Mouse (Mus musculus) small intestine, adult 2 months (tissue): ENCODE measurements around the gene Ppp1r12a. TPM values are rescaled to one million over a fixed set of nuclear protein-coding genes. Genes with fewer than 3 reads are reported as not detected.

Experiments
- H3K27ac ChIP-seq: fragments of 200-500 bp; 2 replicates; pipeline ENCODE4 v1.5.1; 2012; ENCODE audit warnings: low read depth, low read length, control low read depth, inconsistent platforms; ENCODE audit not compliant: insufficient read depth
- H3K27me3 ChIP-seq: fragments of 200-500 bp; 2 replicates; pipeline ENCODE4 v1.6.1; 2012; ENCODE audit warnings: mild to moderate bottlenecking, moderate library complexity, low read length, inconsistent platforms; ENCODE audit not compliant: control insufficient read depth, insufficient read depth
- H3K36me3 ChIP-seq: fragments of 200-500 bp; 2 replicates; pipeline ENCODE4 v1.6.1; 2012; ENCODE audit warnings: mild to moderate bottlenecking, low read length, control low read depth, inconsistent platforms; ENCODE audit not compliant: control insufficient read depth, insufficient read depth
- H3K4me1 ChIP-seq: fragments of 200-500 bp; 2 replicates; pipeline ENCODE4 v1.6.1; 2012; ENCODE audit warnings: low read length, inconsistent platforms, mixed read lengths; ENCODE audit not compliant: control insufficient read depth, insufficient read depth, insufficient read length
- H3K4me3 ChIP-seq: fragments of 200-500 bp; 2 replicates; pipeline ENCODE4 v1.5.1; 2012; ENCODE audit warnings: low read depth, mild to moderate bottlenecking, control low read depth, inconsistent platforms, low read length, moderate library complexity
- CTCF ChIP-seq: fragments of 200-500 bp; IDR thresholded peaks from 2 replicates; pipeline ENCODE4 v1.5.1; 2012; ENCODE audit warnings: low read depth, mild to moderate bottlenecking, control low read depth, inconsistent platforms, low read length, moderate library complexity, mixed read lengths; ENCODE audit not compliant: insufficient replicate concordance, insufficient read length; ENCODE audit errors: extremely low read depth
- POLR2A ChIP-seq: fragments of 200-500 bp; IDR thresholded peaks from 2 replicates; pipeline ENCODE4 v1.6.1; 2012; ENCODE audit warnings: low read depth, mild to moderate bottlenecking, control low read depth, inconsistent platforms, low read length, moderate library complexity
- WGBS: fragments of 180-500 bp; shearing (Covaris S2); methylation state at CpG from one replicate; pipeline ENCODE4 v1.1.7; 2018; 5-methylcytosine and 5-hydroxymethylcytosine counted together
- polyA plus RNA-seq: library from polyadenylated mRNA; depleted of rRNA; stranded (reverse); fragments of >200 nt; gene quantifications from 2 replicates; pipeline ENCODE4 v1.2.3, GENCODE M21; 2012

Gene Ppp1r12a
- polyA plus RNA-seq, 1 experiment = 16.0 TPM

DNA sequence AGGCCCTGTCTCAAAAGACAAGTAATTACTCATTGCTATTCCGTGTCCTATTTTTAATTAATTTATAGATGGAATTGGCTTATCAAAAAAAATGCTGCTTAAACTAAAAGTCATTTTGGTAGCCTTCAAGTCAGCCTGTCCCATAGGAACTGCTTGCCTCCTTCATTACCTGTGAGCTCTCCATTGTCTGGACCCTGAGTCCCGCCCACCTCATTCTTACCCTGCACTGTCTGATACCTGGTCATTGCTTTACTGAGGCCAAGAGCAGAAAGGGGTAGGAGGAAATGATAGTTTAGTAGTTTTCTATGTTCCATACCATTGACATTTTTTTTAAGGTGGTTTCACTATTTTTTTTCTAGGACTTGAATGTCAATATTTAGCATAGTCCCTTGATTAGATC lies 121.4 kb downstream of the Ppp1r12a start:
- Histone ChIP-seq H3K4me3 (no peak overlapping the region), H3K36me3 (peaks cover 16% of the 10 kb centered on the region), H3K4me1 (no peaks in the 10 kb centered on the region), H3K27ac (no peak overlapping the region), H3K27me3 (no peaks in the 10 kb centered on the region)
- no peak for TF ChIP-seq CTCF
- TF ChIP-seq POLR2A = no peak
- WGBS = 85% methylated on average over 2 of the region's 2 CpGs

DNA sequence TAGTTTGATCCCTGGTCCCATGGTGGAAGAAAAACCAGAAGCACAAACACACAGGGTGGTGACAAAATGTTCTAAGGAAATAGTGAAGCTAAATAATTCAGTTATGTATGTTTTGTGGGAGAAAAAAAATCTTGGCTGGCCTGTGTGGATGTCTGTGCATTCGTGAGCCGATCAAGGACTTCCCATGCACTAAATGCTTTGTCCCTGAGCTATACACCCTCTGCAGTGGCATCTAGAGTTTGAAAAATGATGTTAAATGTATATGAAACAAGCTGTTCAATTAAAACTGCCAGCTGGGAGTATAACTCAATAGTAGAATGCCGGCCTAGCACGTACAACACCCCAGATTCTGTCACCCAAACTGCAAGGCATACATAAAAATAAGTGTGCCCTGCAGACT lies 121.8 kb downstream of the Ppp1r12a start:
- Histone ChIP-seq H3K4me3 (no peak overlapping the region), H3K27me3 (no peaks in the 10 kb centered on the region), H3K4me1 (no peaks in the 10 kb centered on the region), H3K36me3 (peaks cover 16% of the 10 kb centered on the region), H3K27ac (no peak overlapping the region)
- TF ChIP-seq POLR2A (no peak), CTCF (no peak)
- WGBS = 91% methylated on average over 4 of the region's 4 CpGs

DNA sequence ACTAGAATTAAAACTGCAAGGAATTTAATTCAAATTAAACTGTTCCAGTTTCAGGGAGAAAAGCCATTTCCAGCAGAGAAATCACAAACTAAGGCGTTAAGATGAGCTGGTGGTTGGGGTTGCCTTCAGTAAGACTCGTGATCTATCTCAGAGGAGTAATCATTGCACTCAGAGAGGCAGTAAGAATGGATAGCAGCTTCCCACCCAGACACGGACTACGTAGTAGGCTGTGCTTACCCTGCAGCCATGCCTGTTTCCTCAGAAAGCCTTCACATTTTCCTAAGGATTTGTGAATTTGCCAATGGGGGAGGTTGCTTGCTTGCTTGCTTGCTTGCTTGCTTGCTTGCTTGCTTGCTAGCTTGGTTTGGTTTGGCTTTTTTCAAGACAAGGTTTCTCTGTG lies 122.5 kb downstream of the Ppp1r12a start:
- Histone ChIP-seq H3K36me3 (peaks cover 15% of the 10 kb centered on the region), H3K4me1 (no peaks in the 10 kb centered on the region), H3K27me3 (no peaks in the 10 kb centered on the region), H3K27ac (no peak overlapping the region), H3K4me3 (no peak overlapping the region)
- TF ChIP-seq POLR2A (no peak), CTCF (no peak)
- WGBS = 88% methylated on average over 4 of the region's 4 CpGs

DNA sequence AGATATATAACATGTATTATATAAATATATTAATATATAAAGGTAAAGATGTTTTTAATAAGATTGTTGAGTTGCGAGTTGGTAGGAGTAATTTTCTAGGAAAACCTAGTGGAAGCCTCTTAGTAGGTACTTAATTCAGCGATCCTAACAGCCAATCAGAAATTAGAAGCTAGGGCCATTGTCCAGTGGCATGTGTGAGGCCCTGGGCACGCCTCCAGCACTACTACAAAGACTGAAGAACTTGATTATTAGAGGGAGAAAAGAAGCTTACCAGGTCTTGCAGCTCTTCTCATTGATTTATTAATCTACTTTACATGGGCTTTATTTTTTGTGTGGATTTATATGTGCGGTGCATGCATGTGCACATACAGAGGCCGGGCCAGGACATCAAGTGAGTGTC lies 123.0 kb downstream of the Ppp1r12a start:
- Histone ChIP-seq H3K27ac (no peak overlapping the region), H3K4me3 (no peak overlapping the region), H3K4me1 (no peaks in the 10 kb centered on the region), H3K27me3 (no peaks in the 10 kb centered on the region), H3K36me3 (peaks cover 11% of the 10 kb centered on the region)
- 91% methylated on average over 5 of the region's 5 CpGs for WGBS
- TF ChIP-seq CTCF (no peak), POLR2A (no peak)

DNA sequence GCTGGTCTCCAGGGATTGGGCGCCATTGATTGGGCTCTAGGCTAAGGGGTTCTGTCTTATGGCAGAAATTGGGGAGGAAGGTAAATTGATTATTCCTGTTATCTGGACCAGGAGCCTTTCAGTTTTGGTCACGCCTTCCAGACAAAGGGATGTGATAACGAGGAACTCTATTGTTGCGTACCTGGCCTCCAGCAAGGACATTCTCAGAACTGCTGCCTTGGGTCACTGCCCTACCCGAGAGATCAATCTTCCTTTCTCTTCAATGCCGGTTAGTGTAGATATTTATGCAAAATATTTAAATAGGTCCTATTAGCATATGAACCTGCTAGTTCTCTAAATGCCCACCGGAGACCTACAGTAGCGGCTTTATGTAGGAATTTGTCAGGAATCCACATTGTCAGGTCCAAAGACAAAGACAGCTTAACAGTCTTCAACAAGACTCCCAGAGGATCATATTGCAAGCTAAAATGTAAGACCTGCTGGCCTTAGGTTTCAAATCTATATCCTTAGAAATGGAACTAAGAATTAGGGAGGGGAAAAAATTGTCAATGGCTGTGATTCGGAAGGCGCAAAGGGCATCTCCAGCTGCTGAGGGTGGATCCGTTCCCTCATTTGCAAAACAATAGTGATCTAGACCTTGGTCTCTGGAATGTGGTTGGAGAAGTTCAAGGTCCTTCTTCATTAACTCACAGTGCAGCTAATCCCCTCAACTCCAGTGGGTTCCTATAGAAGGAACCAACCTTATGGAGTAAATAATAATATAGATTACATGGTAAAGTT lies 124.9 kb downstream of the Ppp1r12a start:
- H3K36me3 ChIP-seq = 0 out of 2 replicates have a peak, but pooled peaks cover under 1% of the 10 kb centered on the region
- WGBS = 69% methylated on average over 11 of the region's 11 CpGs
- TF ChIP-seq POLR2A (no peak), CTCF (no peak)

DNA sequence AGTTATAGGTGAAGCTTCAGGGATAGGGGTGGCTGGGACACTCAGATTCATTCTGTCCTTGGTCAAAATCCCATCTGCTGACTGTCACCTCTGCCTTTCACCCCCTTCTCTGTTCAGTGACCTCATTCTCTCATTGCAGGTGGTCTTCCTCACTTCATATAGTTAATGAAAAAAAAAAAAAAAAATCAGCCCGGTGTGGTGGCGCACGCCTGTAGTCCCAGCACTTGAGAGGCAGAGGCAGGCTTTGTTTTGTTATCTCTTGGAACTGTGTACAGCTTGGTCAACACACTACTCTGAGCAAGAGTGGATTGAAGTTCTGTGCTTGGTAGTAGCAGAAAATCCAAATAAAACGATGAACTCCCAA lies 125.4 kb downstream of the Ppp1r12a start:
- Histone ChIP-seq H3K4me1 (no peaks in the 10 kb centered on the region), H3K36me3 (no peaks in the 10 kb centered on the region), H3K27me3 (no peaks in the 10 kb centered on the region), H3K27ac (no peak overlapping the region), H3K4me3 (no peak overlapping the region)
- TF ChIP-seq CTCF (no peak), POLR2A (no peak)
- WGBS = 60% methylated on average over 4 of the region's 4 CpGs

More for the DNA sequence above, 124.9 kb downstream of the Ppp1r12a start:
- Histone ChIP-seq H3K27me3 (no peaks in the 10 kb centered on the region), H3K4me3 (no peak overlapping the region), H3K4me1 (no peaks in the 10 kb centered on the region), H3K27ac (no peak overlapping the region)

DNA sequence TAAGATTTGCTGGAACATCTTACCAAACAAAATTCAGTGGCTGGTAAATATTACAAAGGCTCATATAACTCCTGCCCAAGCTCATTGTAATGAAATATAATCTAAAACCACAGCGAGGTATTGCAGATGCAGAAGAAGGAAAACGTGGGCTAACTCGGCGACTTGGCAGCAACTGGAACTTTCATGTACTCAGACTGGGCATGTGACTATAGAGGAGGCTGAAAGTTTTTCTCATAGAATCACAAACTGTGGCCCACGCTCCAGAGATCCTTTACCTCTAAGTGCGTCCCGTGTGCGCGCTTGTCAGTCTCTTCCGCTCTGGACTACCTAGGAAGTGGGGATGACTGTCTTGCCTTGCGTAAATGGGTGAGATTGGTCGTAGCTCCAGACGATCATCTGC lies 128.1 kb downstream of the Ppp1r12a start:
- TF ChIP-seq CTCF (no peak), POLR2A (no peak)
- Histone ChIP-seq H3K36me3 (no peaks in the 10 kb centered on the region), H3K4me3 (no peak overlapping the region), H3K27ac (no peak overlapping the region), H3K4me1 (no peaks in the 10 kb centered on the region), H3K27me3 (no peaks in the 10 kb centered on the region)
- 93% methylated on average over 13 of the region's 13 CpGs for WGBS

DNA sequence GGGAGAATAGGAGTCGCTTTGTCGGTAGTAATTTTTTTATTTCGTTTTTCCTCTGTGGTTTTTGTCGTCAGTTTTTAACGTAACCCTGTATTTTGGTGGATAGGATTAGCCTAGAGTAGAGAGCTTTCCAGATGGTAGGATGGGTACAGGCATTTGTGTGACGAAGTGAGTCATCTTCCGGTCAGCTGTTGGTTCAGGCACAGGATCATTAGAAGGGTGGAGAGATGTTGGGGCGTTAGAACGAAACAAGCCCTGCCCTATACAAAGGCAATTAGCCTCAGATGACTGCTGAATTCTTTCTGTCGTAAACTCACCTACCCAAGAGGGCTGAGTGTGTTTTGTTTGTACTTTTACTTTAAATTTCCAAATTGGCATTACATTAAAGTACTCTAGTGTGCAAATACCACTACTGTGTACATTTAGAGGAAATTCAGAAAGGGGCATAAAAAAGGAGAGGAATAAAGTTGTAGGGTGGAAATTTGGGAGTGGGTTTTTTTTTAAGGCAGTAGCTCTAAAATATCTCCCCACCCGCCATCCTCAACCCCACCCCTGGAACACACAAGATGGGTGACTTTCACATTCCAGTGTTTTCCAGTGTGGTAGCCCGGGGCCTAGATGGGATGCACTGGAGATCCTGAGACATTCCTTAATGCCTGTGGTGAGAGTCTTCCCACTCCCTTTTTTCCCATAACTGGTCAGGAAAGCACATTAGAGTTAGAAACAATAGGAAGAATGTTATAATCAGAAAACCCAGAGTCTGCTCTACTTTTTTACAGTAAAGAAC lies 129.9 kb downstream of the Ppp1r12a start:
- Histone ChIP-seq H3K36me3 (no peaks in the 10 kb centered on the region), H3K27ac (no peak overlapping the region), H3K27me3 (no peaks in the 10 kb centered on the region), H3K4me1 (no peaks in the 10 kb centered on the region), H3K4me3 (no peak overlapping the region)
- TF ChIP-seq POLR2A (no peak), CTCF (no peak)
- 65% methylated on average over 12 of the region's 12 CpGs for WGBS
